Mouse (Mus musculus) cortical plate, adult 2 months (tissue): ENCODE results near the gene Fam102a.

Experiments used
- CTCF ChIP-seq: fragments of 200-500 bp; IDR thresholded peaks from 2 replicates; pipeline ENCODE4 v1.5.1; 2011; ENCODE audit warnings: mild to moderate bottlenecking, control low read depth, low read length; ENCODE audit not compliant: insufficient read depth; ENCODE audit errors: extremely low read depth
- POLR2A ChIP-seq: fragments of 200-500 bp; IDR thresholded peaks from 2 replicates; pipeline ENCODE4 v1.6.1; 2011; ENCODE audit warnings: mild to moderate bottlenecking, low read length, control low read depth; ENCODE audit not compliant: insufficient read depth; ENCODE audit errors: extremely low read depth

- TF ChIP-seq POLR2A (no peak), CTCF (no peak)
Measured at GRCm38 (mm10) chr2:32527468-32527966, 7.6 kb upstream of the Fam102a start.
